Mouse (Mus musculus): ENCODE results near the gene Ccdc189.

Ccdc189 gene

DNA sequence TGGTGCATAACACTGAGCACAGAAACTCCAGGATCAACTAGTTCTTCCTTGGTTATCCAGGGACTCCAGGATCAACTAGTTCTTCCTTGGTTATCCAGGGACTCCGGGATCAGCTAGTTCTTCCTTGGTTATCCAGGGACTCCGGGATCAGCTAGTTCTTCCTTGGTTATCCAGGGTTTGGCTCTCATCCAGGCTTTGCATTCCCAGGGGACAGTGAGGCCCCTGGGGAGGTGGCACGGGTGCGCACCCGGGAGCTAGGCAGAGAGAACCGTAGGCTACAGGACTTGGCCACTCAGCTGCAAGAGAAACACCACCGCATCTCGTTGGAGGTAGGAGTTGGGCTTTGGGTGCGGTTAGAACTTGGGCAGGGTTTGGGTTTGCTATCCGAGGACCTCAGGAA is 2.7 kb upstream of the Ccdc189 start:
- no peak for DNase-seq (ENCODE audit: low spot score in 2 of 2)

- no peak for DNase-seq (ENCODE audit: low spot score in 2 of 2)
Observed at GRCm38 (mm10) chr7:127589637-127590036, 1.2 kb upstream of the Ccdc189 start.

DNA sequence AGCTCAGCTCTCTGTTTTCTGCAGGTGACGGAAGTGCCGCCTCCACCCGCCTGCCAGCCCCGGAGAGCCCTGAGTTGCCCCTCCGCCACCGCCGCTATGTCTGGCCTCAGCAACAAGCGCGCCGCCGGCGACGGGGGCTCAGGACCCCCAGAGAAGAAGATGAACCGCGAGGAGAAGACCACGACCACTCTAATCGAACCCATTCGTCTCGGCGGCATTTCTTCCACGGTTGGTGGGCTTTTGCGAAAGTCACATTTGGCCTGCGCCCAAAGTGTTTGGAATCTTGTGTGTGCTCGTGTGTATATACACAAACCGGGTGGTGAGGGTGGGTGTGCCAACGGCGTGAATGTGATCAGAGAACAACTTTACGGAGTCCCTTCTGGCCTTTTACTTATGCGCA is 506 bp upstream of the Ccdc189 start:
- no peak for DNase-seq (ENCODE audit: low spot score in 2 of 2)

DNA sequence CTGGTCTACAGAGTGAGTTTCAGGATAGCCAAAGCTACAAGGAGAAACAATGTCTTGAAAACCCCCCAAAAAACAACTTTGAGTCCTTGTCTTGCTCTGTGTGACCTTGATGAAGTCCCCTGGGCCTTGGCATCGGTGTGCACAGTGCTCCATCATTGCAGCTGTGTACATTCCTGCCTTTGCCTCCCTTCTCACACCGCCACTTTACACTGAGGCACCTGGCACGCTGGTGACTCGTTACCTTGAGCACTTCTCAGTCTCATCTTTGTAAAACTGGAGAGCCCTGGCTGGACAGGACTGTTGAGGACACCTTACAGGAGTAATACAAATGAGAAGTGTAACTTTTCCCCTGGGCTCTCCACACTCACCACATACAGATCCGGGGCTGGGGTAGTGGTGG is 1.2 kb downstream of the Ccdc189 start:
- DNase-seq (ENCODE audit: low spot score in 2 of 2), result no peak

DNA sequence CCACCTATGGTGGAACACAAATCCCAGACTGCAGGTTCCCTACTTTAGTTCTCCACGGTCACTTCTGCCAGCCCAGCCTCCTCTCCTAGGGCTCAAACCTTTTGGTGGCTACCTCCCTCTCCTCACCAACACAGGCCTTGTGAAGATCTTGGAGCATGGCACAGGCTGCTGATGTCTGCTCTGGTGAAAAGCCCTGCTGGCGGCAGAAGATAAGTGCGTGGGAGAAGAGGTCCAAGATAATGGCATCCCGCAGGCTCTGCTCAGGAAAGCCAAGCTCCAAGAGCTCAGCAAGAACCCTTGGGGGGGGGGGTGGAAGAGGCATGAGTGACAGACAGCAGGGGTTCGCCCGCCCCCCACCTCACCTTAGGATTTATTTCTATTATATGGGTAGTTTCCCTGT is 2.2 kb downstream of the Ccdc189 start:
- peak; percentile 57 to 72 for DNase-seq (ENCODE audit: low spot score in 2 of 2)

GRCm38 (mm10) chr7:127585031-127585430 is 3.4 kb downstream of the Ccdc189 start:
- no peak for DNase-seq (ENCODE audit: low spot score in 2 of 2)

- peak in 1 of 2 experiments; percentile 56 for DNase-seq (ENCODE audit: low spot score in 2 of 2)
Observed at GRCm38 (mm10) chr7:127583260-127583659, 5.1 kb downstream of the Ccdc189 start.

GRCm38 (mm10) chr7:127574115-127574514 is 14.3 kb downstream of the Ccdc189 start:
- peak in 1 of 2 experiments; percentile 61 for DNase-seq (ENCODE audit: low spot score in 2 of 2)

- DNase-seq (ENCODE audit: low spot score in 2 of 2), result peak in 1 of 2 experiments; percentile 72
Observed at GRCm38 (mm10) chr7:127573503-127574008, 14.8 kb downstream of the Ccdc189 start.

GRCm38 (mm10) chr7:127572895-127573471 is 15.4 kb downstream of the Ccdc189 start, which contains the start of gene Phkg2:
Phkg2 (plus strand) TSS chr7:127573340.
- DNase-seq (ENCODE audit: low spot score in 2 of 2), result peak; percentile 89 to 90

- no peak for DNase-seq (ENCODE audit: low spot score in 2 of 2)
Observed at GRCm38 (mm10) chr7:127564381-127565150, 23.8 kb downstream of the Ccdc189 start.

DNA sequence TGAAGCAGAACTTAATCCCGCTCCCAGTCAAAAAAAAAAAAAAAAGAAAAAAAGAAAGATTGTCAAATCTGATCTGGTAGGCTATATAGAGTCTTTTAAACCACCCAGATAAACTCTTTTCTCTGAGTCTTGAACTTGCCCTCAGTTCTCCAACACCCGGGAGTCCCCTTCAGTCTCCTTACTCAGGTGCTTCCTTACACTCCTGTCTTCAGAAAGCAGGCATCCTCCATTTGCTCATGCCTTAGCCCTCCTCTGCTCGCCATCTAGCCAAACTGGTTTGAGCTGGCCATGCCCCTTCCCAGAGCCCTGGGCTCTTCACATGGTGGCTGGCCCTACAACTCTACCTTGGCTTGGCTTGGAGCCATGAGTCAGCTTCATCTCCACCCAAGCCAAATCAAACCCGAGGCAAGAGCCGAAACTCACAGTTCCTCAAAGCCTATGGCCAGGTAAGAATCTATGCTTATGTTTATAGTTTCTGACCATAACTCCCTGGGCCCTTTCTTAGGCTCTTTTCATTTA is 27.0 kb downstream of the Ccdc189 start, which contains the start of gene Tmem265:
TSS of gene Tmem265 (plus strand) at position 51 of the 519 bp plus-strand sequence.
- DNase-seq (ENCODE audit: low spot score in 2 of 2), result no peak

GRCm38 (mm10) chr7:127560580-127560979 is 27.8 kb downstream of the Ccdc189 start:
- DNase-seq (ENCODE audit: low spot score in 2 of 2), result no peak

GRCm38 (mm10) chr7:127551558-127551957 is 36.8 kb downstream of the Ccdc189 start:
- DNase-seq (ENCODE audit: low spot score in 2 of 2), result no peak

- no peak for DNase-seq (ENCODE audit: low spot score in 2 of 2)
Observed at GRCm38 (mm10) chr7:127549116-127549835, 39.1 kb downstream of the Ccdc189 start.

DNA sequence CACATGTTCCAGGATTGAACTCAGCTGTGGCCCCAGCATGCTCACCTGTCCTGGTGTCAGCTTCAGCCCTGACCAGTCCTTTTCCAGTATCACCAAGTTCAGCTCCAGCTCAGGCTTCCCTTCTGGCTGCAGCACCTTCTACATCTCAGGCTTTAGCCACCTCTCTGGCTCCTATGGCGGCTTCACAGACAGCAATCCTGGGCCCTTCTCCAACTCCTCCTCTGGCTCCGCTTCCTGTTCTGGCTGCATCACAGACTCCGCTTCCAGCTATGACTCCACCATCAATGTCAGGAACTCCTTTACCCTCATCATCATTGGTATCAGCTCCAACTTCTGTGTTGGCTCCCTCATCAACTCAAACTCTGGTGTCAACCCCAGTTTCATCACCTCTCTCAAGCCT is 46.7 kb downstream of the Ccdc189 start:
- DNase-seq (ENCODE audit: low spot score in 2 of 2), result no peak

Measured in spleen, postnatal 4 days (tissue).